In genomic region chr14:25579597-25579996, GRCm38 (mm10) we compare ENCODE assay signal across 13 mouse cellular contexts.
DNase-seq lines count a peak whose midpoint lies in the region; ATAC-seq and TF ChIP-seq lines count a peak whose summit lies in the region.
"Had no signal": no experiment of that assay in that cellular context is flagged by ENCODE, and none has a peak within 500 bp of the region (broad histone marks: within the 10 kb centered on the region; RNA-seq: fewer than 3 reads in every experiment).

No protein-coding gene starts in this region.

- peaks cover 54% of the 10 kb centered on the region for H3K4me1 ChIP-seq in hindbrain, embryonic 12.5 days
- H3K4me1 ChIP-seq in midbrain, embryonic 16.5 days (ENCODE audit: control insufficient read depth, insufficient read depth, low read length), result peaks cover 23% of the 10 kb centered on the region
- peaks cover 27% of the 10 kb centered on the region for H3K4me1 ChIP-seq in kidney, embryonic 15.5 days

- H3K9ac ChIP-seq in hindbrain, embryonic 12.5 days, result no peak overlapping the region
- H3K9ac ChIP-seq in midbrain, embryonic 16.5 days (ENCODE audit: low read depth, low read length), result no peak overlapping the region
- no peak overlapping the region for H3K9ac ChIP-seq in kidney, embryonic 15.5 days
- H3K9ac ChIP-seq: lung, embryonic 15.5 days had no signal

- DNase-seq in adrenal gland, postnatal 10 days, result peak; percentile 56
- DNase-seq in adrenal gland, postnatal 25 days, result no peak
- no peak for DNase-seq in layer of hippocampus, adult 2 months (ENCODE audit: low spot score in 2 of 2)
- no peak for DNase-seq in layer of hippocampus, postnatal 25 days (ENCODE audit: extremely low spot score in 1 of 2, low spot score in 1 of 2)
- no peak for DNase-seq in lung, postnatal 4 days
- DNase-seq: cerebellum, postnatal 10 days; kidney, adult 8-10 months had no signal

- 82% methylated on average over 7 of the region's 7 CpGs for WGBS in hindbrain, embryonic 12.5 days
- 71% methylated on average over 7 of the region's 7 CpGs for WGBS in midbrain, embryonic 16.5 days
- 85% methylated on average over 7 of the region's 7 CpGs for WGBS in kidney, embryonic 15.5 days

- peak overlapping the region; percentile 32; the same call in 1 of the 2 replicates for H3K27ac ChIP-seq in layer of hippocampus, adult 2 months
- H3K27ac ChIP-seq in hindbrain, embryonic 12.5 days, result peak overlapping the region; percentile 53; the same call in 1 of the 2 replicates
- peak overlapping the region; percentile 28; the same call in 1 of the 2 replicates for H3K27ac ChIP-seq in midbrain, embryonic 16.5 days (ENCODE audit: low read length)
- no peak overlapping the region; the same call in 1 of the 2 replicates for H3K27ac ChIP-seq in kidney, embryonic 15.5 days
- H3K27ac ChIP-seq: left cerebral cortex, adult 2 months; lung, embryonic 15.5 days had no signal

- H3K27me3 ChIP-seq in hindbrain, embryonic 12.5 days, result no peaks in the 10 kb centered on the region
- H3K27me3 ChIP-seq in midbrain, embryonic 16.5 days (ENCODE audit: control insufficient read depth, insufficient read depth, low read depth, low read length), result no peaks in the 10 kb centered on the region
- H3K27me3 ChIP-seq in kidney, embryonic 15.5 days, result no peaks in the 10 kb centered on the region
- H3K27me3 ChIP-seq: lung, embryonic 15.5 days; megakaryocyte, embryonic 14.5 days had no signal

- H3K9me3 ChIP-seq in hindbrain, embryonic 12.5 days (replicated peaks), result no peaks in the 10 kb centered on the region
- no peaks in the 10 kb centered on the region for H3K9me3 ChIP-seq in midbrain, embryonic 16.5 days (replicated peaks; ENCODE audit: control insufficient read depth, low read length, poor library complexity, severe bottlenecking)
- H3K9me3 ChIP-seq in kidney, embryonic 15.5 days (replicated peaks), result no peaks in the 10 kb centered on the region
- H3K9me3 ChIP-seq: lung, embryonic 15.5 days; megakaryocyte, embryonic 14.5 days had no signal

- no peak overlapping the region for H3K4me2 ChIP-seq in hindbrain, embryonic 12.5 days (replicated peaks)
- no peak overlapping the region for H3K4me2 ChIP-seq in midbrain, embryonic 16.5 days (ENCODE audit: low read length)
- no peak overlapping the region for H3K4me2 ChIP-seq in kidney, embryonic 15.5 days
- H3K4me2 ChIP-seq: lung, embryonic 15.5 days had no signal

- no peak for ATAC-seq in hindbrain, embryonic 12.5 days (ENCODE audit: low FRiP score)
- no peak for ATAC-seq in midbrain, embryonic 16.5 days
- no peak for ATAC-seq in kidney, embryonic 15.5 days (replicated peaks; ENCODE audit: low FRiP score)

- no peak overlapping the region for H3K4me3 ChIP-seq in layer of hippocampus, adult 2 months
- no peak overlapping the region for H3K4me3 ChIP-seq in hindbrain, embryonic 12.5 days
- no peak overlapping the region for H3K4me3 ChIP-seq in midbrain, embryonic 16.5 days (ENCODE audit: low read depth, low read length)
- H3K4me3 ChIP-seq in kidney, embryonic 15.5 days (replicated peaks), result no peak overlapping the region
- H3K4me3 ChIP-seq: left cerebral cortex, adult 2 months; lung, embryonic 15.5 days; megakaryocyte, embryonic 14.5 days had no signal

- peaks cover 62% of the 10 kb centered on the region for H3K36me3 ChIP-seq in hindbrain, embryonic 12.5 days
- H3K36me3 ChIP-seq in midbrain, embryonic 16.5 days (ENCODE audit: control insufficient read depth, insufficient read depth, low read length), result peaks cover 10% of the 10 kb centered on the region; the same call in 1 of the 2 replicates
- peaks cover 93% of the 10 kb centered on the region for H3K36me3 ChIP-seq in kidney, embryonic 15.5 days

- TF ChIP-seq CTCF in layer of hippocampus, adult 2 months (conservative IDR thresholded peaks at IDR 0.05), result no peak
